Mouse (Mus musculus): ENCODE measurements around the gene Mat2b. TPM values are rescaled to one million over a fixed set of nuclear protein-coding genes. Genes with fewer than 3 reads are reported as not detected.

Gene Mat2b
- 196 TPM for polyA plus RNA-seq (2015; fragmentation: Illumina TruSeq; extraction: RNeasy Lipid Tissue Mini Kit (QIAGEN cat#74804); ENCODE audit: low read depth, low replicate concordance)

GRCm38 (mm10) chr11:40695103-40695502 is at the start of gene Mat2b:
TSS of gene Mat2b (minus strand) at chr11:40695203.

GRCm38 (mm10) chr11:40733339-40734174 is 38.6 kb upstream of the Mat2b start, which contains the start of the genes Hmmr and Nudcd2:
TSS of gene Hmmr (minus strand) at chr11:40733422.
TSS of gene Nudcd2 (plus strand) at chr11:40733667.

Other genes starting within 250 kb of the Mat2b start
- 0.28 TPM for gene Hmmr, start 38.2 kb upstream of the Mat2b start, polyA plus RNA-seq (2015; fragmentation: Illumina TruSeq; extraction: RNeasy Lipid Tissue Mini Kit (QIAGEN cat#74804); ENCODE audit: low read depth, low replicate concordance)
- gene Nudcd2, start 38.5 kb upstream of the Mat2b start, polyA plus RNA-seq (2015; fragmentation: Illumina TruSeq; extraction: RNeasy Lipid Tissue Mini Kit (QIAGEN cat#74804); ENCODE audit: low read depth, low replicate concordance): 36.9 TPM
- 92.7 TPM for gene Ccng1, start 60.1 kb upstream of the Mat2b start, polyA plus RNA-seq (2015; fragmentation: Illumina TruSeq; extraction: RNeasy Lipid Tissue Mini Kit (QIAGEN cat#74804); ENCODE audit: low read depth, low replicate concordance)

Measured in brain, adult 10 weeks (tissue).